In the genomic region with DNA sequence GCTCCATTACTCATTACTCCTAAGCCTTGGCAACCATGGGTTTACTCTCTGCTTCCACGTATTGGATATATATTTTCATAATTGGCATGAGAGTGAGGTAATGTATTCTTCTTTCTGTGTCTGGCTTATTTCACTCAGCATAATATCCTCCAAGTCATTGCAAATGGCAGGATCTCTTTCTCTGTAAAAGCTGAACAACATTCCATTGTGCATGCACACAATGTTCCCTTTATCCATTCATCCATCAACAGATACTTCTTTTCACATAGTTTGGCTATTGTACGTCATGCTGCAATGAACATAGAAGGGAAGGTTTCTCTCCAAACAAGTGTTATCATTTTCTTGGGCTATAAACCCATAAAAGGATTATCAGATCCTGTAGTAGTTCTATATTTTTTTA, we compare ENCODE assay signal across 25 mouse cellular contexts.
"Had no signal": no experiment of that assay in that cellular context is flagged by ENCODE, and none has a peak within 500 bp of the region (broad histone marks: within the 10 kb centered on the region; RNA-seq: fewer than 3 reads in every experiment).

No protein-coding gene starts in this region.

- H3K4me3 ChIP-seq: gastrocnemius, adult 2 months; heart, embryonic 10.5 days; heart, embryonic 12.5 days; hindbrain, embryonic 10.5 days; hindbrain, embryonic 12.5 days; intestine, embryonic 15.5 days; left cerebral cortex, adult 2 months; limb, embryonic 10.5 days; limb, embryonic 12.5 days had no signal

- DNase-seq: gastrocnemius, adult 2 months; gastrocnemius, postnatal 10 days; gastrocnemius, postnatal 25 days; heart, adult 18-20 months; heart, postnatal 10 days; heart, postnatal 4 days; kidney, adult 18-20 months; kidney, adult 8-10 months; kidney, postnatal 10 days; kidney, postnatal 25 days; kidney, postnatal 4 days; layer of hippocampus, adult 9-11 months; liver had no signal

- H3K27ac ChIP-seq: gastrocnemius, adult 2 months; heart, embryonic 10.5 days; hindbrain, embryonic 10.5 days; hindbrain, embryonic 12.5 days; hindbrain, embryonic 14.5 days; intestine, embryonic 15.5 days; left cerebral cortex, adult 2 months; limb, embryonic 10.5 days; limb, embryonic 12.5 days had no signal

- ATAC-seq: hindbrain, embryonic 16.5 days; inflammation-experienced regulatory T-cells, adult 6 months; intestine, embryonic 15.5 days; intestine, postnatal 0 days had no signal
